Mouse (Mus musculus): ENCODE measurements around the gene Mgat3.

- TF ChIP-seq CTCF (conservative IDR thresholded peaks at IDR 0.05; ENCODE audit: low read length) (no peak), NANOG (IDR thresholded peaks at IDR 0.05; ENCODE audit: borderline replicate concordance, low read length) (no peak), POU5F1 (IDR thresholded peaks at IDR 0.05; ENCODE audit: borderline replicate concordance, low read length) (no peak)
Observed at GRCm38 (mm10) chr15:80206057-80206565, 32.6 kb downstream of the Mgat3 start.
